Mouse (Mus musculus) layer of hippocampus, postnatal 14 days (tissue): ENCODE data around the gene Olfr463. TPM values are rescaled to one million over a fixed set of nuclear protein-coding genes. Genes with fewer than 3 reads are reported as not detected.
"Not testable (repeated sequence)": the region's sequence is repeated elsewhere in the genome, so short reads cannot be mapped to it uniquely, and the experiment has no call there.

Source experiments
- DNase-seq, 2 experiments: peaks; one replicate each; pipeline ENCODE4 v3.0.0; 2021 to 2022; ENCODE audit warnings: low spot score in 2 of 2, mixed read lengths in 1 of 2
- long read RNA-seq, 2 experiments: library from polyadenylated mRNA; stranded (forward); transcript quantifications; one replicate each; pipeline ENCODE4 v2.0.0; 2021
- total RNA-seq, 2 experiments: library from RNA; stranded (reverse); gene quantifications; 2 replicates each; pipeline ENCODE4 v1.2.3; 2021

Olfr463 gene
- not detected for total RNA-seq
- long read RNA-seq, experiment 1 = 0 reads
- long read RNA-seq, experiment 2 = 0 reads

DNA sequence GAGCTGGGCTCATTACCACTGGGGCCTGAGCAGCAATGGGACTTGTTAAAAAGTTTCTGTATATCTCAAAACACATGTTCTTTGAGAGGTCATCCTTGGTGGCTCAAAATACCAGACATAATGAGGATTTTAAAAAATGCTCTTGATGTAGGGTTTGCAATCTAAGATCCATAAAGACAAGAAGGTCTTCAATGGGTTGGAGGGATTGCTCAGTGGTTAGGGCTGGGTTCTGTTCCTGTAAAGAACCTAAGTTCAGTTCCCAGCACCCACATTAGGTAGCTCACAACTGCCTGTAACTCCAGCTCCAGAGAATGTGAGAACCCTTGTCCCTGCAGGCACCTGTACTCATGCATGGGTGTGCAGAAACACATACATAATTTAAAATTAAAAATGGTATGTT lies at the start of gene Olfr463:
Gene Olfr463, minus strand, starts transcription at position 101 of the 400 bp plus-strand sequence.
- DNase-seq = no peak

GRCm38 (mm10) chr11:87935467-87935866 lies 38.3 kb upstream of the Olfr463 start:
- no peak for DNase-seq

DNA sequence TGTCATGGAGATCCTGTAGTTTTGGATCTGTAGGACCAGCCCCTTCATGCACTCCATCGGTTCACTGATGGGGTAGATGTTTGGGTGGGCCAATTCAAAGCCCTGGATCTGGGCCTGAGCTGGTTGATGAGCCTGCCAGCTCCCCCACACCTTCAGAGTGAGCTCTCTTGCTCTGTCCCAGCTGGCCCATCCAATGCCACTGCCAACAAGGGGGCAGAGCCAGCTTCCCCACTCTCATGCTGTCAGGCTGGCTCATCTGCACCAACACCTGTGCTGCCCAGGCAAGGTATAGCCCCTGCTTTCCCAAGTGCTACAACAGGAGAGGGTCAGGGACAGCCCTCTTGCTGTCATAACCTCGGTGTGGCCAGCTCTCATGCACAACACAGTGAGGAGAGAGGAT lies 36.5 kb upstream of the Olfr463 start:
- DNase-seq = no peak

DNA sequence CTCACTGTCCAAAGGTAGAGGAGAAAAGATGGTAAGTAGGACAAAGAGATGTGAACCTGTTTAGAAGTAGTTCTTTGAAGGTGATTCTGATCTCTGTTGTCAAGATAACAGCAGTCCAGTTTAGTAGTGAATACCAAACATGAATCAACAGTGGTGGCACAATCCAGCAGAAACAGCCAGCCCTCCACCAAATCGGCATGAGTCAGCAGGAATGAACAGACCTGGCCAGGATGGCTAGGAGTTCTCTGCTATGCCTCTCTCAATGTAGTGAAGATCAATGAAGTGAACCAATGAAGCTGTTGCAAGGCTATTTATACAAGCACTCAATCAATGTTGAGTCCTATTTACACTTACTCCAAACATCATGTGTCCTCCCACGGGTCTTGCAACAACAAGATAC lies 33.2 kb upstream of the Olfr463 start:
- DNase-seq = no peak

DNA sequence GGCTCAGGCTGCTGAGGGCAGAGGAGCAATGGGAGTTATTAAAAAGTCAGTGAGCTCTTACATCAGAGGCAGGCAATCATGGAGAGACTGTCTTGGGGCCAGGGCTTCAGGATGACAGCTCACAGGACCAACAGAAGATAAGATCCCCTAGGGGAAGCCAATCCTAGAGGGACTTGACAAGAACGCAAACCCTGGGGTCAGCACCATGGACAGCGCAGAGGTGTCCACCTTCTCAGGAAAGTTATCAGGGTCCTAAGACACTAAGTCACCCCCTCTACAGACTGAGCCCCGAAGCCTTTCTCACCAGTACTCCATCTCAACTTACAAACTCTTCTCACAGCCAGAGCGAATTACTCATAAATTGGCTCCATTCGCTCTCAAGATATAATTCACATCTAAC lies 23.8 kb upstream of the Olfr463 start, which contains the start of gene Olfr464:
Gene Olfr464, minus strand, starts transcription at position 2 of the 400 bp plus-strand sequence.
- DNase-seq = no peak

DNA sequence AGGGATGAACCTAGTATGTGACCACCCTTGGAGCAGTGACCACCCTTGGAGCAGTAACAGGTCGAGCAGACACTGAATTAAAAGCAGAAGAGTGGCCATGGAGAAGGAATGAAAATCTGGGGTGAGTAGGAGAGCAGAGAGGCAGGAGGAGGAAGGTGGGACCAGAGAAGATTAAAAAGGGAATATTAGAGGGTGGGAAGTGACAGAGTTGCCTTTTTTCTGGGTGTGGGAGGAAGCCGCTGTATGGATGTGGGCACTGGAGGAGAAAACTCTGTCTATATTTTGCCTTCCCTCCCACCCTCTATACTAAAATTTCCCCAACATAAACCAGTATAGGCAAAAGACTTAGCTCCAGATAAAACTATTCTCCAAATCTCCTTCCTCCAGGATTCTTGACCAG lies 23.1 kb upstream of the Olfr463 start:
- DNase-seq = no peak

DNA sequence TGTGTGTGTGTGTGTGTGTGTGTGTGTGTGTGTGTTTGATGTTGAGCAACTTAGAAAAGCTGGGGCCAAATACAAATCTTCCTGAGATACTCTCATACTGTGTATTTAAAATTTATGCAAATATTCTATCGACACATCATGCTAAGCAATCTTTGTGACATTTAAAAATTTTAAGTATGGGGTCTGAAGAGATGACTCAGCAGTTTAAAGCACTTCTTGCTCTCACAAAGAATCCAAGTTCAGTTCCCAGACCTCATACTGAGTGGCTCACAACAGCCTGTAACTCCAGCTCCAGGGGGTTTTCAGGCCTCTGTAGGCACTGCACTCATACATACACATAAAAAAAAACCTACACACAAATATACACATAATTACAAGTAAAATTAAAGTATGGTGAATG lies 18.8 kb upstream of the Olfr463 start:
- DNase-seq = no peak

DNA sequence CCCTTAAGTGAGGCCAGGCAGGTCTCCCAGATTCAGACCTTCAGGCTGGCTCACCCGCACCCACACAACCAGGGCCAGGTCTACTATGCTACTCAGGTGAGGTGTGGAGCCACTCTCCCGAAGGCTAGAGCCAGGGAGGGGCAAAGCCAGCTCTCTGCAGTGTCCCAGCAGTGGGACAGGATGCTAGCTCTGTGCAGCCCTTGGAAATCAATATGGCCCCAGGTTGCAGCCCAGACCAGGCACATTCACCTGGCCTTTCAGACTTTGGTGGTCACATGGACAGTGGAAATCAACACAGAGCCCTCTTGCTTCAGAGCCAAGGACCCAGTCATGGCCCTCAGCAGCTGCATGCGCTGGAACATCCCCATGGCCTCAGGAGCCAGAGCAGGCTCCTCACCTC lies 7.1 kb upstream of the Olfr463 start:
- no peak for DNase-seq

DNA sequence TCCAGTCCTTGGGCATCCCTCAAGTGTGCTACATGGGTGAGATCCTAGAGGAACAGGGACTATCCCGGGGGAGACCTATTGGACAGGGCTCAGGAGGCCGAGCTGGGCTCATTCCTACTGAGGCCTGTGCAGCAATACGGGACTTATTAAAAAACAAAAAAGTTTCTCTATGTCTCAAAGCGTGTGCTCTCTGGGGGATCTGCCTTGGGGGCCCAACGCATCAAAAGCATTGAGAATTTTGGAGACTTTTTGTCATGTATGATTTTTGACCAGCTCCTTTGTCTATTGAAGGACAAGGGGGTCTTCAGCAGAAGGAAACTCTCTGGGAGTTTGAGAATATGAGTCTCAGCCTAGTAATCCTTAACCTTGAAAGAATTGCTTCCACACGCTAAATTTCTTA lies 5.0 kb downstream of the Olfr463 start, which contains the start of gene Olfr462:
Gene Olfr462, minus strand, starts transcription at position 101 of the 400 bp plus-strand sequence.
- DNase-seq = no peak

- DNase-seq = no peak
These were observed 12.3 kb downstream of the Olfr463 start for GRCm38 (mm10) chr11:87884856-87885255.

DNA sequence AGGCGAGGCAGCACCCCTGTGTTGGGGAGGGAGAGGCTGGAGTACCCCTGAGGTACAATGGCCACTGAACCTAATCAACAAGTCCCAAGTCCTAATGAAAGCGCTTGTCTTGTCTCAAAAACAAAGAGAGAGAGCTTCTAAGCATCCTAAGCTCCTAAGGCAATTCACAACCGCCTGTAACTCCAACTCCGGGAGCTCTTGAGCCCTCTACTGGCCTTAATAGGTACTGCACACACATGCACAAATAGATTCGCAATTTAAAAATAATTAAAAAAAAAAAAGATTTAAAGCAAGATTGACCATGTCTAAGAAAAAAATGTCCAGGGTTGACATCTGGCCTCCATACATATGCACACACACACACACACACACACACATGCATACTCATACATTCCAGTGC lies 13.7 kb downstream of the Olfr463 start:
- DNase-seq = no peak

DNA sequence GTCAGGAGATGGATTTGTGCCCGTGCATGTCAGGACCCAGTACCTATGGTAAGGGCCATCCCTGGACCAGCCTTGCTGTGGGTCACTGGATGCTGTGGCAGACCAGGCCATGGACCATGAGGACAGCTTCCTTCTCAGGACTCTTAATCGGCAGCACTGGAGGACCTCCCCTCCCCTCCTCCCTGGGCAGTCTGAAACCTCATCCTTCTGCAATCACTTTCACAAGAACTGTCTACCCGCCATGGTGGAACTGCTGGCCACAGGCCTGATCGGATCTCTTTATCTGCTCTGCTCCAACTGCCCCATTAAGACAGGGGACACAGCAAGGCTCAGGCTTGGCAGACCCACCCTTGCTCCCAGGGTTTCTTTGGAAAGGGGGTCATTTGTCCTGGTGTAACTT lies 15.5 kb downstream of the Olfr463 start:
- no peak for DNase-seq

- no peak for DNase-seq
These were observed 17.4 kb downstream of the Olfr463 start for GRCm38 (mm10) chr11:87879826-87880225.

DNA sequence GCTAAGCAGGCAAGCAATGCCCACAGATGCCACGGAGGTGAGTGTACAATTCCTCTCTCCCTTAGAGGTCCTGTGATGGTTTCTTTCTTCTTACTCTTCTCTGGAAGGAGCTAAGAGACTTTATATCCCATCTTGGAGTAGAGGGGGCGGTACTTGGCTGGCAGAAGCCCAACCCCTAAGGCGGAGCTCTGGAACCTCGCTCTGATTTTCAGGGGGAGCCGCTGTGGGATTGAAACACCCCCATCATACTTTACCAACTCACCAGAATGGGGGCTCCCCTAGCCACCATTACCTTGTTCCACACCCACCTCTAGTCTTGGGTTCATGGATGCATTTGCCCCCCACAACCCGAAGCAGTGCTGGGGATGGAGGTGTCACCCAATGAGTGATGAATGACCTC lies 21.8 kb downstream of the Olfr463 start, which contains the start of gene Epx:
Gene Epx, minus strand, starts transcription at position 101 of the 400 bp plus-strand sequence.
- no peak for DNase-seq

GRCm38 (mm10) chr11:87871766-87872165 lies 25.4 kb downstream of the Olfr463 start:
- no peak for DNase-seq

GRCm38 (mm10) chr11:87870096-87870495 lies 27.1 kb downstream of the Olfr463 start:
- DNase-seq = no peak

DNA sequence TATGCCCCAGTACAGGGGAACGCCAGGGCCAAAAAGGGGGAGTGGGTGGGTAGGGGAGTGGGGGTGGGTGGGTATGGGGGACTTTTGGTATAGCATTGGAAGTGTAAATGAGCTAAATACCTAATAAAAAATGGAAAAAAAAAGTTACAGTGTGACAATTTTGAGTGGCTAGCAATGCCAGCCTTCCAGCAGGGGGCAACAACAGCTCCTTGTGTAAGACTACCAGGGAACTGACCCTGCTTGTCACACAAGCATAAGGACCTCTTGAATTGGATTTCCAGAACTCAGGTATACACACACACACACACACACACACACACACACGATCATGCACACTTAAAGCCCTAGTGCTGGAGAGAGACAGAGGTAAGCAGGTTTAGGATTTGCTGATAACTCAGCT lies 30.3 kb downstream of the Olfr463 start:
- not testable (repeated sequence) for DNase-seq

- DNase-seq = no peak
These were observed 34.4 kb downstream of the Olfr463 start for GRCm38 (mm10) chr11:87862805-87863204.

GRCm38 (mm10) chr11:87860426-87860825 lies 36.8 kb downstream of the Olfr463 start:
- no peak for DNase-seq

GRCm38 (mm10) chr11:87859273-87859672 lies 37.9 kb downstream of the Olfr463 start:
- no peak for DNase-seq

DNA sequence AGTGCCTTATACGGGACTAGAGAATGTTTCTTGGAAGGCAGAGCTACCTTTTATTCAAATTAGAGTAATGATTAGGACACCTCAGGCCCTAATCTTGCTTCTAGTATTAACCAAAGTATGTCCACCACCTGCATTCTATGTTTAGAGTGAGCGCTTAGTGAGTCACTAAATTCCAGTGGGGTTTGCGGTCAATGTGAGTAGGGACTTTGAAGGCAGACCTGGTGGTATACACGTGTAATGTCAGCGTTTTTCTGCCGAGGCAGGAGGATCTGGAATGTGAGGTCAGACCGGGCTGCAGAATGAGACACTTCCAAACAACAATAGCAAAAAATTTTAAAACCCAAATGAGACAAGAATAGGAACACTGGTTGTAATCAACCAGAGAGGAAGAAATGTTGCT lies 42.6 kb downstream of the Olfr463 start:
- DNase-seq = no peak

DNA sequence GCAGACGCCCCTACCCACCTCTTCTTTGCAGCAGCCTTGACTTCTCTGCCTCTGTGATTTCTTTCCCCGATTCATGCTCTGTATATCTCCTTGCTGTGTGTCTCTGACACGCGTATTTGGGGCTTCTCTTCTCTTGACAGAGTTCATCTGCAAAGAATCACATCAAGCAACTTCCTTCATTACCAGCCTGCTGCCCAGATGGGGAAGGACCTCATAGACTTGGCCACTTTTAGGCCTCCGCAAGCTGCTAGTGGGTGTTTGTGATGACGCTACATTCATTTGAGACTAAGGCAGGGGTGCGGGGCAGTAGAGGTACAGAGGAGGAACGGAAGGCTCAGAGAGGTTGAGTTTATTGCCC lies 43.6 kb downstream of the Olfr463 start:
- peak; percentile 15 to 50 for DNase-seq

- DNase-seq = peak; percentile 89 to 91
These were observed 44.2 kb downstream of the Olfr463 start, which contains the start of gene Mks1 for GRCm38 (mm10) chr11:87852690-87853596. Mks1 (plus strand) TSS chr11:87853215.
